ENCODE assay signal across 26 mouse cellular contexts in the genomic region with DNA sequence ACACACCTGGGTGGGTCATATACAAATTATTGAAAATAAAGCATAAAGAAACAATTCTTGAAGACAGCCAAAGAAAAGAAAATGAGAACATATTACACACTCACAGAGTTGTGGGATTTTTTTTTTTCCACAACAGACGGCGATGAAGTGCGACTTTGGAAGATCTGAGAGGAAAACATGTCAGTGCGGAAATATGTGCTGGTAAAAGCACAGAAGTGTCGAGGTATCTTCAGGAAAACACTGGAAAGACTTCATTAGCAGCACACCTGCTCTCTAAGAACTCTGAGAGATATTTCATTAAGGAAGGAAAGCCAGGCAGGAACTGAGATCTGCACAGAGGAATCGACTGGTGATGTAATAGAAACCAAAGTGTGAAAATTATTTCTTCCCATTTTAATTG. TPM values are rescaled to one million over a fixed set of nuclear protein-coding genes. Genes with fewer than 3 reads are reported as not detected.
DNase-seq lines count a peak whose midpoint lies in the region; ATAC-seq and TF ChIP-seq lines count a peak whose summit lies in the region.
"Had no signal": no experiment of that assay in that cellular context is flagged by ENCODE, and none has a peak within 500 bp of the region (broad histone marks: within the 10 kb centered on the region; RNA-seq: fewer than 3 reads in every experiment).

No protein-coding gene starts in this region.

- H3K36me3 ChIP-seq in forebrain, embryonic 14.5 days (ENCODE audit: control insufficient read depth, insufficient read depth, low read length), result no peaks in the 10 kb centered on the region
- H3K36me3 ChIP-seq in forebrain, embryonic 13.5 days (ENCODE audit: poor library complexity, severe bottlenecking), result no peaks in the 10 kb centered on the region
- no peaks in the 10 kb centered on the region for H3K36me3 ChIP-seq in forebrain, postnatal 0 days (ENCODE audit: insufficient read depth)
- H3K36me3 ChIP-seq: embryonic facial prominence, embryonic 12.5 days; embryonic facial prominence, embryonic 15.5 days; G1E; hindbrain, embryonic 12.5 days; hindbrain, embryonic 15.5 days had no signal

- H3K27me3 ChIP-seq in forebrain, embryonic 14.5 days (replicated peaks; ENCODE audit: control insufficient read depth, insufficient read depth, low read length), result no peaks in the 10 kb centered on the region
- H3K27me3 ChIP-seq in forebrain, embryonic 13.5 days, result no peaks in the 10 kb centered on the region
- H3K27me3 ChIP-seq in forebrain, postnatal 0 days (ENCODE audit: insufficient read depth, low read length), result no peaks in the 10 kb centered on the region
- H3K27me3 ChIP-seq: CH12.LX; embryonic facial prominence, embryonic 12.5 days; embryonic facial prominence, embryonic 15.5 days; hindbrain, embryonic 15.5 days; Patski had no signal

- no peak overlapping the region for H3K4me3 ChIP-seq in forebrain, embryonic 14.5 days (ENCODE audit: low read depth, low read length)
- H3K4me3 ChIP-seq in forebrain, embryonic 13.5 days, result no peak overlapping the region
- no peak overlapping the region for H3K4me3 ChIP-seq in forebrain, postnatal 0 days (ENCODE audit: low read depth, low read length)
- H3K4me3 ChIP-seq: embryonic facial prominence, embryonic 12.5 days; embryonic facial prominence, embryonic 15.5 days; heart, adult 2 months; hindbrain, embryonic 12.5 days; hindbrain, embryonic 15.5 days had no signal

- ATAC-seq in forebrain, embryonic 14.5 days, result no peak
- no peak for ATAC-seq in forebrain, embryonic 13.5 days
- peak; percentile 50; the same call in 1 of the 2 replicates for ATAC-seq in forebrain, postnatal 0 days
- ATAC-seq in megakaryocyte-erythroid progenitor cell, adult 5-6 weeks (replicated peaks; ENCODE audit: low FRiP score, low TSS enrichment, poor library complexity, severe bottlenecking), result no peak
- ATAC-seq: intestine, postnatal 0 days; Patski had no signal

- H3K9ac ChIP-seq in forebrain, embryonic 14.5 days (ENCODE audit: low read length), result no peak overlapping the region
- no peak overlapping the region for H3K9ac ChIP-seq in forebrain, embryonic 13.5 days
- no peak overlapping the region for H3K9ac ChIP-seq in forebrain, postnatal 0 days
- H3K9ac ChIP-seq: embryonic facial prominence, embryonic 12.5 days; embryonic facial prominence, embryonic 15.5 days; hindbrain, embryonic 12.5 days; hindbrain, embryonic 15.5 days had no signal

- no peaks in the 10 kb centered on the region for H3K4me1 ChIP-seq in forebrain, embryonic 14.5 days (ENCODE audit: control insufficient read depth, insufficient read depth, low read length)
- H3K4me1 ChIP-seq in forebrain, embryonic 13.5 days, result no peaks in the 10 kb centered on the region
- no peaks in the 10 kb centered on the region for H3K4me1 ChIP-seq in forebrain, postnatal 0 days (ENCODE audit: insufficient read depth)
- H3K4me1 ChIP-seq: embryonic facial prominence, embryonic 12.5 days; embryonic facial prominence, embryonic 15.5 days; hindbrain, embryonic 15.5 days had no signal

- H3K9me3 ChIP-seq in forebrain, embryonic 14.5 days (replicated peaks; ENCODE audit: control insufficient read depth, low read length), result no peaks in the 10 kb centered on the region
- H3K9me3 ChIP-seq in forebrain, embryonic 13.5 days (replicated peaks), result no peaks in the 10 kb centered on the region; the same call in 1 of the 2 replicates
- no peaks in the 10 kb centered on the region for H3K9me3 ChIP-seq in forebrain, postnatal 0 days (ENCODE audit: low read length)
- H3K9me3 ChIP-seq: embryonic facial prominence, embryonic 12.5 days; embryonic facial prominence, embryonic 15.5 days; hindbrain, embryonic 15.5 days had no signal

- WGBS in forebrain, embryonic 14.5 days, result 81% methylated on average over 6 of the region's 6 CpGs
- WGBS in forebrain, embryonic 13.5 days, result 88% methylated on average over 6 of the region's 6 CpGs
- 58% methylated on average over 6 of the region's 6 CpGs for WGBS in forebrain, postnatal 0 days

- peak; percentile 51 for DNase-seq in forebrain, embryonic 14.5 days (ENCODE audit: low spot score)
- DNase-seq in brain, embryonic 14.5 days (ENCODE audit: low read depth), result peak; percentile 64
- DNase-seq in forebrain, postnatal 0 days, result peak; percentile 55
- DNase-seq in adrenal gland, postnatal 14 days, result no peak
- DNase-seq: adrenal gland, adult 2 months; adrenal gland, postnatal 25 days; B cell, adult 2 months; cerebellum, adult 11 months; cerebellum, adult 2 months; cerebellum, adult 9-11 months; cerebellum, postnatal 25 days; gastrocnemius, postnatal 10 days; gastrocnemius, postnatal 36 days; heart, adult 2 months; kidney, adult 2 months had no signal

- TF ChIP-seq CTCF in brain, embryonic 14.5 days (IDR thresholded peaks at IDR 0.05; ENCODE audit: borderline replicate concordance, extremely low read depth, insufficient read depth, insufficient read length), result no peak
- no peak for TF ChIP-seq CTCF in forebrain, postnatal 0 days (IDR thresholded peaks at IDR 0.05; ENCODE audit: low read depth)

- H3K27ac ChIP-seq in forebrain, embryonic 14.5 days (ENCODE audit: low read depth, low read length), result no peak overlapping the region
- H3K27ac ChIP-seq in forebrain, embryonic 13.5 days, result no peak overlapping the region
- H3K27ac ChIP-seq in forebrain, postnatal 0 days (ENCODE audit: low read depth, low read length), result no peak overlapping the region
- H3K27ac ChIP-seq: embryonic facial prominence, embryonic 12.5 days; embryonic facial prominence, embryonic 15.5 days; heart, adult 2 months; hindbrain, embryonic 12.5 days; hindbrain, embryonic 15.5 days had no signal

- H3K4me2 ChIP-seq in forebrain, embryonic 14.5 days (ENCODE audit: low read length), result no peak overlapping the region
- H3K4me2 ChIP-seq in forebrain, embryonic 13.5 days, result no peak overlapping the region
- no peak overlapping the region for H3K4me2 ChIP-seq in forebrain, postnatal 0 days (ENCODE audit: low read depth)
- H3K4me2 ChIP-seq: embryonic facial prominence, embryonic 12.5 days; embryonic facial prominence, embryonic 15.5 days; heart, embryonic 11.5 days; hindbrain, embryonic 12.5 days; hindbrain, embryonic 15.5 days had no signal

- TF ChIP-seq POLR2A in brain, embryonic 14.5 days (IDR thresholded peaks at IDR 0.05; ENCODE audit: borderline replicate concordance, extremely low read depth, insufficient read depth, insufficient read length, poor library complexity, severe bottlenecking), result no peak

RNA-seq across cellular contexts. Expression of gene Map10, which starts 26.3 kb away (rescaled TPM):
- 9.3 and 11.6 TPM in 2 replicates for polyA plus RNA-seq in forebrain, embryonic 14.5 days (2014; fragmentation: Nextera tagmentation; extraction: Ambion mirVana)
- polyA plus RNA-seq in forebrain, embryonic 13.5 days (2015; fragmentation: Nextera tagmentation; extraction: Ambion mirVana), result 8.4 and 8.8 TPM in 2 replicates
- 5.1 and 5.8 TPM in 2 replicates for polyA plus RNA-seq in brain, embryonic 14.5 days (2012; rRNA removed)
- 11.5 and 13.5 TPM in 2 replicates for total RNA-seq in forebrain, postnatal 0 days (2014; rRNA removed)
- polyA plus RNA-seq in forebrain, postnatal 0 days (2015; fragmentation: Nextera tagmentation; extraction: Ambion mirVana), result 7.3 and 7.6 TPM in 2 replicates
- total RNA-seq in adrenal gland, postnatal 14 days (2021), result 3.3 and 3.6 TPM in 2 replicates
- total RNA-seq in megakaryocyte-erythroid progenitor cell, adult 5-6 weeks (2014; fragmentation: Nextera tagmentation), result 0.45 and 1.2 TPM in 2 replicates
- 1.3 TPM in 1 of 2 replicates, not detected in the other for total RNA-seq in megakaryocyte-erythroid progenitor cell, adult 5-6 weeks (2017)
- polyA plus RNA-seq: G1E, Patski had no signal

RNA-seq across cellular contexts. Expression of gene Ntpcr, which starts 33.8 kb away (rescaled TPM):
- 32.8 and 35.4 TPM in 2 replicates for polyA plus RNA-seq in forebrain, embryonic 14.5 days (2014; fragmentation: Nextera tagmentation; extraction: Ambion mirVana)
- 19.6 and 23.4 TPM in 2 replicates for polyA plus RNA-seq in forebrain, embryonic 13.5 days (2015; fragmentation: Nextera tagmentation; extraction: Ambion mirVana)
- 27.9 and 30.4 TPM in 2 replicates for polyA plus RNA-seq in brain, embryonic 14.5 days (2012; rRNA removed)
- 26.5 and 34.2 TPM in 2 replicates for total RNA-seq in forebrain, postnatal 0 days (2014; rRNA removed)
- 34.0 and 38.0 TPM in 2 replicates for polyA plus RNA-seq in forebrain, postnatal 0 days (2015; fragmentation: Nextera tagmentation; extraction: Ambion mirVana)
- 14.3 TPM in 2 replicates for total RNA-seq in adrenal gland, postnatal 14 days (2021)
- total RNA-seq in megakaryocyte-erythroid progenitor cell, adult 5-6 weeks (2014; fragmentation: Nextera tagmentation), result 28.5 and 30.9 TPM in 2 replicates
- total RNA-seq in megakaryocyte-erythroid progenitor cell, adult 5-6 weeks (2017), result 18.2 and 66.2 TPM in 2 replicates
- total RNA-seq: G1E had no signal
- polyA plus RNA-seq: G1E had no signal
